Mouse (Mus musculus) neural tube, embryonic 13.5 days (tissue): Measurements from ENCODE around the gene Dnm3. TPM values are rescaled to one million over a fixed set of nuclear protein-coding genes. Genes with fewer than 3 reads are reported as not detected.

Experiments
- ATAC-seq: fragments of 200-750 bp; cut with Nextera tagmentation; 2 replicates; pipeline ENCODE4 v1.8.0; 2017; ENCODE audit warnings: low read depth, mild to moderate bottlenecking, moderate TSS enrichment, moderate library complexity
- H3K27ac ChIP-seq: fragments of 300-500 bp; sonication (generic); replicated peaks from 2 replicates; pipeline ENCODE4 v1.5.1; 2015; ENCODE audit warnings: moderate library complexity, mild to moderate bottlenecking, inconsistent platforms
- H3K27me3 ChIP-seq: fragments of 300-500 bp; sonication (generic); 2 replicates; pipeline ENCODE4 v1.6.1; 2015; ENCODE audit warnings: mild to moderate bottlenecking, inconsistent platforms
- H3K36me3 ChIP-seq: fragments of 300-500 bp; sonication (generic); 2 replicates; pipeline ENCODE4 v1.6.1; 2015; ENCODE audit warnings: mild to moderate bottlenecking, inconsistent platforms
- H3K4me1 ChIP-seq: fragments of 300-500 bp; sonication (generic); replicated peaks from 2 replicates; pipeline ENCODE4 v1.6.1; 2015; ENCODE audit warnings: inconsistent platforms
- H3K4me2 ChIP-seq: fragments of 300-500 bp; sonication (generic); 2 replicates; pipeline ENCODE4 v1.6.1; 2015; ENCODE audit warnings: inconsistent platforms, mild to moderate bottlenecking, moderate library complexity
- H3K4me3 ChIP-seq: fragments of 300-500 bp; sonication (generic); 2 replicates; pipeline ENCODE4 v1.5.1; 2015; ENCODE audit warnings: mild to moderate bottlenecking, inconsistent platforms
- H3K9ac ChIP-seq: fragments of 300-500 bp; sonication (generic); 2 replicates; pipeline ENCODE4 v1.6.1; 2015; ENCODE audit warnings: moderate library complexity, mild to moderate bottlenecking, inconsistent platforms
- H3K9me3 ChIP-seq: fragments of 300-500 bp; sonication (generic); 2 replicates; pipeline ENCODE4 v1.6.1; 2016; ENCODE audit warnings: inconsistent platforms
- WGBS: fragments of 180-500 bp; shearing (Covaris S2); methylation state at CpG from one replicate; pipeline ENCODE4 v1.1.7; 2015; 5-methylcytosine and 5-hydroxymethylcytosine counted together
- polyA plus RNA-seq: library from polyadenylated mRNA; unstranded; fragments of >200 nt; fragmentation: Nextera tagmentation; extraction: Ambion mirVana; gene quantifications from 2 replicates; pipeline ENCODE4 v1.2.1, GENCODE M21; 2015

Gene Dnm3
- polyA plus RNA-seq, 1 experiment from 2014 or later: 41.6 TPM

DNA sequence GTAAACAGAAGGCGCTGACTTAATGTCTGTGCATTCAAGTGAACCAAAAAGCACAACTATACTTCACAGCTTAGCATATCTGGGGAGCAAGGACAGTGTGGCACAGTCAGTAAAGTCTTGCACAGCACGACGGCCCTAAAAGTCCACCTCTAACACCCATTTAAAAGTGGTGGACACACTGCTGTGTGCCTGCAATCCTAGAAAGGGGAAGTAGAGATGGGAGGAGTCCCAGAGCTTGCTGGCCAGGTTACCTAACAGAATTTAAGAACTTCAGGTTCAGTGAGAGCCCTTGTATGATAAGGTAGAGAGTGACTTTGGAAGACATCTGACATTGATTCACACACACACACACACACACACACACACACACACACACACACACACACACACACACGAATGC is 426.1 kb downstream of the Dnm3 start:
- H3K4me2 ChIP-seq: no peak overlapping the region
- H3K4me1 ChIP-seq: peaks cover 23% of the 10 kb centered on the region
- H3K27ac ChIP-seq: no peak overlapping the region
- no peak for ATAC-seq
- no peaks in the 10 kb centered on the region for H3K9me3 ChIP-seq
- no peak overlapping the region for H3K9ac ChIP-seq
- no peak overlapping the region for H3K4me3 ChIP-seq
- no peaks in the 10 kb centered on the region for H3K27me3 ChIP-seq
- no peaks in the 10 kb centered on the region for H3K36me3 ChIP-seq
- 91% methylated on average over 4 of the region's 4 CpGs for WGBS

- Histone ChIP-seq H3K27ac (no peak overlapping the region), H3K4me3 (no peak overlapping the region), H3K9me3 (no peaks in the 10 kb centered on the region), H3K4me2 (no peak overlapping the region), H3K4me1 (peaks cover 21% of the 10 kb centered on the region), H3K36me3 (no peaks in the 10 kb centered on the region), H3K27me3 (no peaks in the 10 kb centered on the region), H3K9ac (no peak overlapping the region)
- 81% methylated on average over 7 of the region's 7 CpGs for WGBS
- no peak for ATAC-seq
These were observed 430.2 kb downstream of the Dnm3 start for GRCm38 (mm10) chr1:162047673-162048072.

DNA sequence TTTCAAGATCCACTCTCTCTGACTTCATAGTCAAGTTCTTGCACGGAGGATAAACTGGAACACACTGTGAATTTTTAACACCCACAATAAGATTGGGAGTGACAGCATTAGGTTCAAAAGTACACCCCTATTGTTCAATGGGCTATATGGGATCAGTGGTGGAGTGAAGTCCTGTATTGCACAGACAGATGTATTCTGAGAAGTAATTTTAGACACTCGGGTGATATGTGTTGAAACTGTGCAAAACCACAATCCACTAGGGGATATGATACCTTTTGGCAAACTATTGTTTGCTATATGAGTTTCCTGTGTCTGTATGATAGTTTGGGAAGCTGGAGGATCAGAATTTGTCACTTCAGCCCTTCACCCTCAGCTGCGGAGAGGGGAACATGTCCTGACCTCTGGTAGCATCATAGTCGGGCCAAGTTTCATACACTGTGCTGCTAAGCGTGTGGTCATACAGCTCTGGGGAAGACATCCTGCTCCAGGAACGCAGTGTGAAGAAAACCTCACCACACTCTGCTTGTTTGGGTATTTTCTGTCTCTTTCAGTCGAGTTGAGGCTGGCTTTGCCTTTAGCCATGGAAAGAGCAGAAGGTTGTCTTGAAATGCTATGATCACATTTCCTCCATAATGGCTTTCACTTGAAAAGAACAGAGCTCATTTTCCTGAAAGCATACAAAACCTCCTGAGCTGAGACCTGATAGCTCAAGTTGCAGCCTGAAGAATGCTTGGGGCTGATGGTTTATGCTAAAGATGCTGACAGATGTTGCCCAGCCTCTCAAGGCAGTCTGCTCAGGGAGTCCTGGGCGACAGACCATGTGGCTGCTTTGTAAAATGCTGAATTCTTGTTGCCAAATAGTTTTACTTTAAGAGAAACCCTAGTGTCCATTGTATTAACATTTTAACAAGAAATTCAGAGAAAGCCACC is 433.8 kb downstream of the Dnm3 start:
- WGBS: 71% methylated on average over 8 of the region's 8 CpGs
- Histone ChIP-seq H3K36me3 (no peaks in the 10 kb centered on the region), H3K9ac (no peak overlapping the region), H3K9me3 (no peaks in the 10 kb centered on the region), H3K27me3 (no peaks in the 10 kb centered on the region), H3K4me3 (no peak overlapping the region), H3K4me1 (peaks cover 24% of the 10 kb centered on the region), H3K4me2 (no peak overlapping the region), H3K27ac (no peak overlapping the region; the same call in 1 of the 2 replicates)
- no peak for ATAC-seq

- Histone ChIP-seq H3K27me3 (no peaks in the 10 kb centered on the region), H3K4me3 (no peak overlapping the region), H3K9me3 (no peaks in the 10 kb centered on the region), H3K4me1 (peaks cover 33% of the 10 kb centered on the region), H3K4me2 (no peak overlapping the region), H3K9ac (no peak overlapping the region), H3K27ac (no peak overlapping the region), H3K36me3 (no peaks in the 10 kb centered on the region)
- 91% methylated on average over 1 of the region's 1 CpGs for WGBS
- no peak for ATAC-seq
These were observed 434.6 kb downstream of the Dnm3 start for GRCm38 (mm10) chr1:162043216-162043615.

DNA sequence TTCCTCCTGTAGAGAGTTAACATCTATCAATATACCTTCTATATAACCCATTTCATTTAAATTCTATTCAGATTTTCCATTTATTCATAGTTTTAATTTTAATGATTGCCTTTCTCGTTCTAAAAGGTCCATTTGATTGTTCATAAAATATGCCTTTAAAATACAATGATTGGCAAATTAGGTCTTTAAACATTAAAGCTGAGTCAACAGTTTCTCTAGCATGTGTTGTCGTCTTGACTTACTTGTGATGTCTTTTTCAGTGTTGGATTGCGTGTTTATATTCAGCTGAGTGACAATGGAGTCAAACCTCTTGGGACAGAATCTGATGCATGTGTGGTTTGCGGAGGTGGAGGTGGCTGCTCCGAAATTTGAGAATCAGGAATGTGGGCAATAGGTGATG is 435.4 kb downstream of the Dnm3 start:
- Histone ChIP-seq H3K27me3 (no peaks in the 10 kb centered on the region), H3K27ac (no peak overlapping the region), H3K4me3 (no peak overlapping the region), H3K4me2 (no peak overlapping the region), H3K9me3 (no peaks in the 10 kb centered on the region), H3K9ac (no peak overlapping the region), H3K4me1 (peaks cover 41% of the 10 kb centered on the region), H3K36me3 (no peaks in the 10 kb centered on the region)
- ATAC-seq: no peak
- WGBS: 88% methylated on average over 5 of the region's 5 CpGs

DNA sequence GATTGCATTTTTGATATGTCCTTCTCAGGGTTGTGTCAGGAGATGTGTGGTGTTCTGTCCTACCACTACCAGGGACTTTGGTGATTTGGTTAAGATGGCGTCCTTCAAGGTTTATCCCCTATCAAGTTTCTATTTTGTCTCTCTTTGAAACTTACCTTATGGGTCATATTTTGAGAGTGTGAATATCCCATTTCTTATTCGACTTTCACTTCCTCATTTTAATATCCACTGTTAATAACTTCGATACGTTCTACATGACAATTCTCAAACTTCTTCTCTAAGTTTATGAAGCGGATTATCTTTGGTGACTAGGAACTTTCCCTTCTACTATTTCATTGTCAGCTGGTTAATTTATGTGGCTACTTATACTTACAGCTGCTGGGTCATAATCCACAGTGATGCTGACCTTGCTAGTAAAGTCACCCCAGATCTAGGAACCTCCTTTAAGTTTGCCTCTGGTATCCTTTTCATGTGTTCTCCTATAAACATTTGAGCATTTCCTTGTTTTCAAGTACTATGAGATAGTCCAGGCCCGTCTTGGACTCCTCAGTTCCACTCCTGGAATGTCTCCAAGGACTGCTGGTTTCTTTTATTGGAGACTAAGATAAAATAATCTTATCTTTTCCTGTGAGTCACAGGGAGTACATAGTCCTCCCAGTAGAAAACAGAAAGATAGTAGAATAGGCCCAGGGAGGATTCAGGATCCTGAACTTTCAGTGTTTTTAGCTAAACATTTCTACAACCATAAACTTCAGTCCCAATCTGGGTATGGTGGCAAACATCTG is 437.2 kb downstream of the Dnm3 start:
- Histone ChIP-seq H3K27me3 (no peaks in the 10 kb centered on the region), H3K36me3 (no peaks in the 10 kb centered on the region), H3K9me3 (no peaks in the 10 kb centered on the region), H3K4me1 (peaks cover 57% of the 10 kb centered on the region), H3K9ac (no peak overlapping the region), H3K4me3 (no peak overlapping the region), H3K4me2 (no peak overlapping the region), H3K27ac (no peak overlapping the region)
- ATAC-seq: no peak
- WGBS: 93% methylated on average over 6 of the region's 6 CpGs

DNA sequence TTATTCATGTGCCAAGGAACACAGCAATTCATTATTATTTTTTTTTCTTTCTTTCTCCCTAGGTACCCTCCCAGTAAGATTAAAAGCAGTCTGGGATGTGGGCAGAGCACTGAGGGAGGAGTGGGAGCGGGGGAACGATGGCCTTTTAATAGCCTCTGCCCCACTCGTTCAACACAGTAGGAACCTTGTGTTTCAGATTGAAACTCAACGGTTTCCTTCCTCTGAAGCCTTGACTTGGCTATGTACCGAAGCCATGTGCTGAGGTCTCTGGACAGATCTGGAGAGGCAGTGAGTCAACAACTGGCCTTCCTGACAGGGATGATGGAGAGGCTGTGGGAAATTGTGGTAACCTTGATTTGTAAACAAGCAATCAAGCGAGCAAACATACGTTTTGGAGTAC is 438.0 kb downstream of the Dnm3 start:
- Histone ChIP-seq H3K4me1 (peaks cover 53% of the 10 kb centered on the region), H3K4me2 (no peak overlapping the region), H3K36me3 (no peaks in the 10 kb centered on the region), H3K27me3 (no peaks in the 10 kb centered on the region), H3K9me3 (no peaks in the 10 kb centered on the region), H3K27ac (no peak overlapping the region), H3K4me3 (no peak overlapping the region), H3K9ac (no peak overlapping the region)
- WGBS: 42% methylated on average over 7 of the region's 7 CpGs
- ATAC-seq: no peak

GRCm38 (mm10) chr1:162039011-162039595 is 438.7 kb downstream of the Dnm3 start:
- Histone ChIP-seq H3K9ac (no peak overlapping the region), H3K4me1 (peaks cover 46% of the 10 kb centered on the region), H3K27ac (peak overlapping the region; percentile 54; the same call in 1 of the 2 replicates), H3K9me3 (no peaks in the 10 kb centered on the region), H3K27me3 (no peaks in the 10 kb centered on the region), H3K36me3 (no peaks in the 10 kb centered on the region), H3K4me3 (no peak overlapping the region), H3K4me2 (no peak overlapping the region)
- ATAC-seq: no peak
- WGBS: 35% methylated on average over 9 of the region's 9 CpGs

DNA sequence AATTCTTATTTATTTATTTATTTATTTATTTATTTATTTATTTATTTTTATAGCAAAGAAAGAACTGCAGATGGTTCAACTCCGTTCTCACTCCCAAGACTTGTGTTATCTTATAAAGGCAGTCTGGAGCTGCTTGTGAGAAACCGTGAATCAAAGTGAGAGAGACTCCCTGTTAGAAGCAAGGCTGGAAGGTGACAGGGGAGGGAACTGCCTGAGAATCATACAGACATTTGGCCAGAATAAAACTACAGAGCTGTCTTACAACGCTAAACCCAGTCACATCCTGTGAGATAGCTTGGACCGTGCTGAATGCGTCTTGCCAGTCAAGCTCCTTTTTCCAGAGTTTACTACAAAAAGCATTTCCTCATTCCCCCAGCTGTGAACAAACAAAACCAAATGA is 439.4 kb downstream of the Dnm3 start:
- Histone ChIP-seq H3K9me3 (no peaks in the 10 kb centered on the region), H3K4me1 (peaks cover 44% of the 10 kb centered on the region), H3K9ac (no peak overlapping the region), H3K27ac (peak overlapping the region; percentile 54; the same call in 1 of the 2 replicates), H3K36me3 (no peaks in the 10 kb centered on the region), H3K4me3 (no peak overlapping the region), H3K4me2 (no peak overlapping the region), H3K27me3 (no peaks in the 10 kb centered on the region)
- ATAC-seq: no peak
- 44% methylated on average over 5 of the region's 5 CpGs for WGBS

DNA sequence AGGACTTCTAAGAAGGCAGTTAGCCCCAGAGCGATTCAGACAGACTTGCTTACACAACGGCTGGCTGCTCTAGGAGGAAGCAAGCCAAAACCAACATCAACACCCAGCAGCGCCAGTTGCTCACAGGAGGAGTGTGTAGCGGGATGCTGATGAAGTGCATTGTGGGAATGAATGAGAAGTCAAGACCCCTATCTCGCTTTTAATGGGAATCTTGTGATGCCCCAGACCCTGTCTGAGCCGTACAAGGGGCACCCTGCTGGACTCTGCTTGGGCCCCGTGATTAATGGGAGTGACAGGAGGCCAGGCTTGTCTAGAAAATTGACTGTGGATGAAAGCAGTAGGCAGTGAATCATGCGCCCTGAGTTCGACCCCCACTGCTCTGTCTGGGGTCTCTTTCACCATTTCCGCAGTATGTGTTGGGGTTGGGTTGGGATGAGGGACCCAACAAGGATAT is 439.8 kb downstream of the Dnm3 start:
- H3K4me1 ChIP-seq: peaks cover 44% of the 10 kb centered on the region
- H3K27me3 ChIP-seq: no peaks in the 10 kb centered on the region
- H3K4me3 ChIP-seq: no peak overlapping the region
- peak overlapping the region; percentile 50 for H3K27ac ChIP-seq
- no peaks in the 10 kb centered on the region for H3K36me3 ChIP-seq
- no peaks in the 10 kb centered on the region for H3K9me3 ChIP-seq
- peak; percentile 83 for ATAC-seq
- H3K4me2 ChIP-seq: peak overlapping the region; percentile 30
- WGBS: 18% methylated on average over 10 of the region's 10 CpGs
- no peak overlapping the region for H3K9ac ChIP-seq

DNA sequence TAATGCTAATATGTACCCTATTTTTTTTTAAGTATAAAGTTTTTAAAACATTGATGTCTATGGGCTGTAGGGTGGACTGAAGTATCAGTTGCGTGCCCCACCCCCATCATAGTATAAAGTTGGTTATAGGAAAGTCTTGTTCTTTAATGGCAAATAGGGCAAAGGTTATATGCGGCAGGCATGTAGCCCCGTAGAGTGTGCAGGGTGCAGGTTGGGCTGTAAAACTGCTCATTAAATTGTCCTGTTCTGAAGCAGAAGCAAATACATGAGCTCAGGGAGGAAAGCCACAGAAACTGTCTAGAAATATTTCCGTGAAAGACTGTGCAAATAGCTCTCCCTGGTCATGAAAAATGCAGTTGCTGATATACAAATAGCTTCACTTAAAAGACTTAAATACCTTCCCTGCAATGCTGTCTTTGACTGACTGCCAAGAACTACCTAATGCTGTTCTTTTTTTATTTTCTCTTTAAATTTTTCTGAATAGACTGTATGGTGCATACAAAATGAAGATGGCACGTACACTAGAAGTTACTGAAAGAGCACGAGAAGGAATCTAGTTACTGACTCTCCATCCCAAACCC is 440.6 kb downstream of the Dnm3 start:
- H3K27me3 ChIP-seq: no peaks in the 10 kb centered on the region
- 42% methylated on average over 6 of the region's 6 CpGs for WGBS
- no peaks in the 10 kb centered on the region for H3K36me3 ChIP-seq
- no peak overlapping the region for H3K4me3 ChIP-seq
- H3K4me2 ChIP-seq: peak overlapping the region; percentile 30
- H3K9ac ChIP-seq: no peak overlapping the region
- ATAC-seq: 0 out of 2 replicates have a peak, but pooled peaks have one; percentile 3
- H3K9me3 ChIP-seq: peaks cover 4% of the 10 kb centered on the region; the same call in 1 of the 2 replicates
- peaks cover 44% of the 10 kb centered on the region for H3K4me1 ChIP-seq
- peak overlapping the region; percentile 50 for H3K27ac ChIP-seq
